Mouse (Mus musculus) embryonic facial prominence, embryonic 11.5 days (tissue): ENCODE data around the gene Frmd3. TPM values are rescaled to one million over a fixed set of nuclear protein-coding genes. Genes with fewer than 3 reads are reported as not detected.

Source experiments
- ATAC-seq: fragments of 200-750 bp; cut with Nextera tagmentation; replicated peaks from 2 replicates; pipeline ENCODE4 v1.8.0; 2017; ENCODE audit warnings: low read depth; ENCODE audit not compliant: insufficient number of reproducible peaks, low FRiP score, low TSS enrichment
- DNase-seq: peaks from one replicate; pipeline ENCODE4 v3.0.0-alpha.2; 2015; ENCODE audit warnings: low spot score
- H3K27ac ChIP-seq: fragments of 300-500 bp; sonication (generic); replicated peaks from 2 replicates; pipeline ENCODE4 v1.5.1; 2014; ENCODE audit warnings: mild to moderate bottlenecking, low read depth, low read length, control low read depth
- H3K27me3 ChIP-seq: fragments of 300-500 bp; sonication (generic); 2 replicates; pipeline ENCODE4 v1.6.1; 2014; ENCODE audit warnings: mild to moderate bottlenecking, low read length, moderate library complexity, mixed read lengths; ENCODE audit not compliant: control insufficient read depth, insufficient read depth
- H3K36me3 ChIP-seq: fragments of 300-500 bp; sonication (generic); replicated peaks from 2 replicates; pipeline ENCODE4 v1.6.1; 2014; ENCODE audit warnings: low read depth, mild to moderate bottlenecking, low read length, moderate library complexity, mixed read lengths; ENCODE audit not compliant: control insufficient read depth, insufficient read depth
- H3K4me1 ChIP-seq: fragments of 300-500 bp; sonication (generic); 2 replicates; pipeline ENCODE4 v1.6.1; 2014; ENCODE audit warnings: low read length, mixed read lengths; ENCODE audit not compliant: control insufficient read depth, insufficient read depth
- H3K4me2 ChIP-seq: fragments of 300-500 bp; sonication (generic); 2 replicates; pipeline ENCODE4 v1.6.1; 2014; ENCODE audit warnings: low read depth, mild to moderate bottlenecking, control low read depth, low read length, moderate library complexity
- H3K4me3 ChIP-seq: fragments of 300-500 bp; sonication (generic); 2 replicates; pipeline ENCODE4 v1.5.1; 2014; ENCODE audit warnings: low read depth, low read length, control low read depth
- H3K9ac ChIP-seq: fragments of 300-500 bp; sonication (generic); replicated peaks from 2 replicates; pipeline ENCODE4 v1.6.1; 2014; ENCODE audit warnings: mild to moderate bottlenecking, control low read depth, low read length
- H3K9me3 ChIP-seq: fragments of 300-500 bp; sonication (generic); replicated peaks from 2 replicates; pipeline ENCODE4 v1.6.1; 2016; ENCODE audit warnings: mild to moderate bottlenecking, low read length, inconsistent platforms, mixed read lengths; ENCODE audit not compliant: control insufficient read depth
- WGBS: fragments of 180-500 bp; shearing (Covaris S2); extraction: QIAGEN DNeasy Blood & Tissue Kit; methylation state at CpG from one replicate; pipeline ENCODE4 v1.1.7; 2014; 5-methylcytosine and 5-hydroxymethylcytosine counted together
- polyA plus RNA-seq: library from polyadenylated mRNA; unstranded; fragments of >200 nt; fragmentation: Nextera tagmentation; extraction: Ambion mirVana; gene quantifications from 2 replicates; pipeline ENCODE4 v1.2.1, GENCODE M21; 2014

The Frmd3 gene
- polyA plus RNA-seq, 1 experiment from 2014 or later = 3.0 TPM

DNA sequence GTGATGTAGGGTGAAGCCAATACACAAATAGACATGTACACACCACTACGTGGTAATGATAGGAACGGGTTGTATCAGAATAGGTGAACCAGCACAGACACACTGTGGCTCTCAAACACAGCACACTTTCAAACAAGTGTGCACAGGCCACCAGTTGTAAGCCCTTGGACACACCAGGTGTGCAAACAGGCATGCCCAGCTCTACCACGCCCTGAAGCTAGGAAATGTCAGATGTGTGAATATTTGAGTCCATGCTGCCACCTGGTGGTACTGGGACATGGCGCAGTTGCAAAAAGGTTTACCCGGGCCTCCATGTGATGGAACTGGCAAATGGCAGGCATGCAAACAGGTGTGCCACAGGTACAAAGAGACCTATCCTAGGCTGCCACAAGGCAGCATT, 218.2 kb downstream of the Frmd3 start:
- Histone ChIP-seq H3K27me3 (no peaks in the 10 kb centered on the region), H3K9ac (no peak overlapping the region), H3K4me2 (no peak overlapping the region), H3K27ac (no peak overlapping the region), H3K4me1 (no peaks in the 10 kb centered on the region), H3K36me3 (no peaks in the 10 kb centered on the region), H3K9me3 (no peaks in the 10 kb centered on the region), H3K4me3 (no peak overlapping the region)
- DNase-seq (peak; percentile 66), ATAC-seq (0 out of 2 replicates have a peak, but pooled peaks have one; percentile 40)
- 65% methylated on average over 5 of the region's 5 CpGs for WGBS

DNA sequence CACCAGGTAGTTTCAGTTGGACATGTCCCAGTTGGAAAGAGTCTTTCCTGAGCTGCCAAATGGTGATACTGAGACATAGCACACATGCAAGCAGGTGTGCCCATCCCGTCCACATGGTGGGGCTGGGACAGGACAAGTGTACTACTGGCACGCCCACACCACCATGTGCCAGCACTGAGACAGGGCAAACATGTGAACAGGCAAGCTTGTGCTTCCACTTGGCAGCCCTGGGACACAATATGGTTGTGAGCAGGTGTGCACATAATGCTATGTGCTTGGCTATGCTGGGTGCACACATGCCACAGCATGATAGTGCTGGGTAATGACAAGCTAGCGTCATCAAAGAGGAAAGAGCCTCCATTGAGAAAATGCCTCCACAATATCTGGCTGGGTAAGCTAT, 220.3 kb downstream of the Frmd3 start:
- Histone ChIP-seq H3K27ac (no peak overlapping the region), H3K4me3 (no peak overlapping the region), H3K27me3 (no peaks in the 10 kb centered on the region), H3K9me3 (no peaks in the 10 kb centered on the region), H3K4me1 (no peaks in the 10 kb centered on the region), H3K36me3 (no peaks in the 10 kb centered on the region), H3K4me2 (no peak overlapping the region), H3K9ac (no peak overlapping the region)
- 80% methylated on average over 3 of the region's 3 CpGs for WGBS
- DNase-seq (no peak), ATAC-seq (no peak)

DNA sequence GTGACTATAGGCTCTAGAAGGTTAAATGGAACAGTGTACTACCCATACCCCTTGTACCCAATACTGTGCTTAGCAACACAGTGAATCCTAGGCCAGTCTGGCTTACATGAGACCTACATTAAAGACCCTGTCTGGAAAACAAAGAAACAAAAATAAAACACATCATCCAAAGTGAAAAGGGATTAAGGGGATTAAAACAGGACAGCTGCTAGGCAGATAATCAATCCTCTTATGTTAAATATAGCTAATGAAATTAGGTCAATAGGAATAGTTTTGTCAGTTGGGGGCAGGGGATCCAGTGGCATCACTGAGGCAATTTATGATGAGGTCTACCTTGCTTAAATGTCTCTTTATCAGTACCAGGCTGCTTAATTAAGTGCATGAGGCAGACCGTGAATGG, 228.9 kb downstream of the Frmd3 start, which contains the start of gene Kdm4c:
TSS of gene Kdm4c (plus strand) at position 322 of the 400 bp plus-strand sequence.
- H3K36me3 ChIP-seq = no peaks in the 10 kb centered on the region
- no peak within 1 kb of the TSS for H3K9ac ChIP-seq
- no peak within 1 kb of the TSS for H3K4me3 ChIP-seq
- H3K9me3 ChIP-seq = no peaks in the 10 kb centered on the region
- no peak within 1 kb of the TSS for H3K4me2 ChIP-seq
- DNase-seq (no peak), ATAC-seq (no peak)
- no peaks in the 10 kb centered on the region for H3K27me3 ChIP-seq
- H3K4me1 ChIP-seq = no peaks in the 10 kb centered on the region
- 83% methylated on average over 1 of the region's 1 CpGs for WGBS
- no peak within 1 kb of the TSS for H3K27ac ChIP-seq

Other genes with a start within 250 kb of the Frmd3 start
- 3.6 and 3.9 TPM in 2 replicates for gene Rasef, start 222.4 kb upstream of the Frmd3 start, polyA plus RNA-seq
- gene Gm11758, start 137.2 kb upstream of the Frmd3 start, polyA plus RNA-seq = not detected in 2 replicates
- not detected in 2 replicates for gene Gm11757, start 122.3 kb upstream of the Frmd3 start, polyA plus RNA-seq
- gene Gm13871, start 107.5 kb upstream of the Frmd3 start, polyA plus RNA-seq = not detected in 2 replicates
- not detected in 2 replicates for gene Gm11756, start 92.7 kb upstream of the Frmd3 start, polyA plus RNA-seq
- gene 2310002L09Rik, start 62.6 kb upstream of the Frmd3 start, polyA plus RNA-seq = 0.56 and 1.3 TPM in 2 replicates
- gene Kdm4c, start 229.1 kb downstream of the Frmd3 start, polyA plus RNA-seq = 12.7 and 12.9 TPM in 2 replicates